Mouse (Mus musculus) small intestine, adult 2 months (tissue): ENCODE measurements around the gene Vav1.

Source experiments
- CTCF ChIP-seq: fragments of 200-500 bp; IDR thresholded peaks from 2 replicates; pipeline ENCODE4 v1.5.1; 2012; ENCODE audit warnings: low read depth, mild to moderate bottlenecking, control low read depth, inconsistent platforms, low read length, moderate library complexity, mixed read lengths; ENCODE audit not compliant: insufficient replicate concordance, insufficient read length; ENCODE audit errors: extremely low read depth
- POLR2A ChIP-seq: fragments of 200-500 bp; IDR thresholded peaks from 2 replicates; pipeline ENCODE4 v1.6.1; 2012; ENCODE audit warnings: low read depth, mild to moderate bottlenecking, control low read depth, inconsistent platforms, low read length, moderate library complexity

- TF ChIP-seq CTCF (no peak), POLR2A (no peak)
Measured at GRCm38 (mm10) chr17:57347781-57348180, 68.9 kb downstream of the Vav1 start.
